Mouse (Mus musculus) heart, postnatal 0 days (tissue): ENCODE data around the gene Slc22a23. TPM values are rescaled to one million over a fixed set of nuclear protein-coding genes. Genes with fewer than 3 reads are reported as not detected.

Experiments used
- ATAC-seq: fragments of 200-750 bp; cut with Nextera tagmentation; 2 replicates; pipeline ENCODE4 v1.8.0; 2017; ENCODE audit warnings: low read depth, moderate number of reproducible peaks, moderate library complexity; ENCODE audit not compliant: insufficient read depth
- DNase-seq: peaks from one replicate; pipeline ENCODE4 v3.0.0-alpha.2; 2016; ENCODE audit warnings: low spot score
- H3K27ac ChIP-seq: fragments of 300-500 bp; sonication (generic); 2 replicates; pipeline ENCODE4 v1.5.1; 2014; ENCODE audit warnings: low read depth, mild to moderate bottlenecking
- H3K27me3 ChIP-seq: fragments of 300-500 bp; sonication (generic); 2 replicates; pipeline ENCODE4 v1.6.1; 2014; ENCODE audit warnings: low read length, mixed read lengths; ENCODE audit not compliant: control insufficient read depth, insufficient read depth
- H3K36me3 ChIP-seq: fragments of 300-500 bp; sonication (generic); replicated peaks from 2 replicates; pipeline ENCODE4 v1.6.1; 2014; ENCODE audit warnings: low read length, mixed read lengths; ENCODE audit not compliant: control insufficient read depth, insufficient read depth
- H3K4me1 ChIP-seq: fragments of 300-500 bp; sonication (generic); 2 replicates; pipeline ENCODE4 v1.6.1; 2014; ENCODE audit warnings: antibody characterized with exemption; ENCODE audit not compliant: control insufficient read depth, insufficient read depth
- H3K4me2 ChIP-seq: fragments of 300-500 bp; sonication (generic); 2 replicates; pipeline ENCODE4 v1.6.1; 2014; ENCODE audit warnings: low read depth, mild to moderate bottlenecking, low read length, moderate library complexity
- H3K4me3 ChIP-seq: fragments of 300-500 bp; sonication (generic); 2 replicates; pipeline ENCODE4 v1.5.1; 2014; ENCODE audit warnings: low read depth, low read length
- H3K9ac ChIP-seq: fragments of 300-500 bp; sonication (generic); replicated peaks from 2 replicates; pipeline ENCODE4 v1.6.1; 2014; ENCODE audit warnings: low read depth, low read length, mixed read lengths
- H3K9me3 ChIP-seq: fragments of 300-500 bp; sonication (generic); replicated peaks from 2 replicates; pipeline ENCODE4 v1.6.1; 2016; ENCODE audit warnings: low read length; ENCODE audit not compliant: control insufficient read depth
- CTCF ChIP-seq: IDR thresholded peaks from 2 replicates; pipeline ENCODE4 v1.5.1; 2016; ENCODE audit warnings: antibody characterized with exemption, control low read depth, low read depth
- EP300 ChIP-seq: IDR thresholded peaks from 2 replicates; pipeline ENCODE4 v1.6.1; 2016; ENCODE audit warnings: antibody characterized with exemption, low read depth
- WGBS: fragments of 180-500 bp; shearing (Covaris S2); extraction: QIAGEN DNeasy Blood & Tissue Kit; methylation state at CpG from one replicate; pipeline ENCODE4 v1.1.7; 2014; 5-methylcytosine and 5-hydroxymethylcytosine counted together
- polyA plus RNA-seq: library from polyadenylated mRNA; unstranded; fragments of >200 nt; fragmentation: Nextera tagmentation; extraction: Ambion mirVana; gene quantifications from 2 replicates; pipeline ENCODE4 v1.2.1, GENCODE M21; 2015
- total RNA-seq: library from RNA; depleted of rRNA; stranded (reverse); fragments of >200 nt; gene quantifications from 2 replicates; pipeline ENCODE4 v1.2.3, GENCODE M21; 2014; ENCODE audit warnings: low replicate concordance

The Slc22a23 gene
- total and polyA plus RNA-seq, 2 experiments from 2014 or later: 1.4 to 13.9 TPM

- Histone ChIP-seq H3K27ac (no peak overlapping the region), H3K4me3 (no peak overlapping the region), H3K36me3 (no peaks in the 10 kb centered on the region), H3K9ac (no peak overlapping the region), H3K4me1 (no peaks in the 10 kb centered on the region), H3K9me3 (no peaks in the 10 kb centered on the region), H3K27me3 (no peaks in the 10 kb centered on the region), H3K4me2 (no peak overlapping the region)
- ATAC-seq (no peak), DNase-seq (no peak)
- TF ChIP-seq EP300: no peak
- no peak for TF ChIP-seq CTCF
- WGBS: 78% methylated on average over 5 of the region's 5 CpGs
Observed at GRCm38 (mm10) chr13:34298674-34299073, 46.3 kb downstream of the Slc22a23 start.

DNA sequence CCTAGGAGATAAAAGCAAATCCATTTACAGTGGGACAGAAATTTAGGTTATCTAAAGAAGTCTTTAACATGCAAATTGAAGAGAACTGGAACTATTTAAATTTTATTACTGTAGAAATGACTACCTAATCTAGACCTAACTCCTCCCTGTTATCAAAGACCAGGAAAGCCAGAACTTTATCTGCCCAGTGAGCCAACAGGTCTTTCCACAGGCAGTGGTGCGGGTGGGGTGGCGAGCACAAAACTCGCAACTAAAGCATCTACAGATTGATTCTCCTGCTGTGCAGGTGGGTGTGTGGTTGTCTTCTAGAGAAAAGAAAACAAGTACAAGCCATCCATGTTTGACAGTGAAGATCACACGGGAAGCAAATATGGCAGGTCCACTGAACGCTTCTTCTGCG is 46.9 kb downstream of the Slc22a23 start:
- no peak for TF ChIP-seq CTCF
- TF ChIP-seq EP300: no peak
- DNase-seq (no peak), ATAC-seq (no peak)
- Histone ChIP-seq H3K36me3 (no peaks in the 10 kb centered on the region), H3K4me2 (no peak overlapping the region), H3K27ac (no peak overlapping the region), H3K4me3 (no peak overlapping the region), H3K27me3 (no peaks in the 10 kb centered on the region), H3K4me1 (no peaks in the 10 kb centered on the region), H3K9me3 (no peaks in the 10 kb centered on the region), H3K9ac (no peak overlapping the region)
- 95% methylated on average over 6 of the region's 6 CpGs for WGBS

DNA sequence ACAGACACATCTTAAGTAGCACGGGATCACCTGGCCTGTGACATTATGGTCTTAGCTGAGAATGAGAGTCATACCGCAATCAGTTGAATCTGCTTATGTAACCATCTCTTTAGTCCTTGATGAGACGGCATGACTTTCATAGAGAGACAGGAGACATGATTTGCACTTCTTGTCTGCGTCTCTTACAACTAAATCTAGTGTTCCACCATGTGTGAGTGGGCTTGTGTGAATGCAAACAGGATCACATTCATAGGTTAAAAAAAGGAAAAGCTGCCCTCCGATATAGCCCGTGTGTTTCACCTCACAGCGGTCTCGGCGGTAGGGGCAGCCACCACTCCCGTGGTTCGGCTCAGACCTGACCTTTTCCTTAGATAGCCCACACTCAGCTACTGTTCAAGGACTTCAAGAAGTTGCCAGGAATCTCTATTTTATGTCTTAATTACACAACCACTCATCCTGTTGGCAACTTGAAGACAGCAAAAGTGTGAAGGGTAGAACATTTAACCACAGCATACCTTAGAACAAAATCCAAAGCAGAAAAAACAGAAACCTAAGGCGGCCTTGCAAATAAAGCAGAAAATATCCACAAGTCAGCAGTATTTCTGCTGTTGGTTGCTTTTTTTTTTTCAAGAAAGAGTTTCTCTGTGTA is 49.1 kb downstream of the Slc22a23 start:
- no peak overlapping the region for H3K27ac ChIP-seq
- WGBS: 89% methylated on average over 12 of the region's 12 CpGs
- H3K9me3 ChIP-seq: no peaks in the 10 kb centered on the region
- ATAC-seq (no peak), DNase-seq (no peak)
- no peak overlapping the region for H3K9ac ChIP-seq
- H3K27me3 ChIP-seq: no peaks in the 10 kb centered on the region
- H3K4me1 ChIP-seq: no peaks in the 10 kb centered on the region
- H3K36me3 ChIP-seq: no peaks in the 10 kb centered on the region
- TF ChIP-seq CTCF (no peak), EP300 (no peak)
- no peak overlapping the region for H3K4me3 ChIP-seq
- H3K4me2 ChIP-seq: no peak overlapping the region

GRCm38 (mm10) chr13:34294212-34294611 is 50.8 kb downstream of the Slc22a23 start:
- H3K27ac ChIP-seq: no peak overlapping the region
- DNase-seq (peak; percentile 61), ATAC-seq (peak; percentile 77)
- H3K4me1 ChIP-seq: no peaks in the 10 kb centered on the region
- no peaks in the 10 kb centered on the region for H3K36me3 ChIP-seq
- TF ChIP-seq EP300 (no peak), CTCF (peak; percentile 42)
- H3K4me3 ChIP-seq: no peak overlapping the region
- H3K27me3 ChIP-seq: no peaks in the 10 kb centered on the region
- H3K4me2 ChIP-seq: no peak overlapping the region
- no peak overlapping the region for H3K9ac ChIP-seq
- H3K9me3 ChIP-seq: no peaks in the 10 kb centered on the region
- WGBS: 31% methylated on average over 4 of the region's 4 CpGs

- Histone ChIP-seq H3K36me3 (no peaks in the 10 kb centered on the region), H3K4me1 (no peaks in the 10 kb centered on the region; the same call in 1 of the 2 replicates), H3K4me2 (no peak overlapping the region), H3K27me3 (no peaks in the 10 kb centered on the region), H3K9me3 (no peaks in the 10 kb centered on the region), H3K27ac (no peak overlapping the region), H3K4me3 (no peak overlapping the region), H3K9ac (no peak overlapping the region)
- DNase-seq: no peak
- WGBS: 44% methylated on average over 2 of the region's 2 CpGs
- ATAC-seq: no peak
- TF ChIP-seq EP300: no peak
- no peak for TF ChIP-seq CTCF
Observed at GRCm38 (mm10) chr13:34292042-34292441, 52.9 kb downstream of the Slc22a23 start.

GRCm38 (mm10) chr13:34290346-34290745 is 54.6 kb downstream of the Slc22a23 start:
- DNase-seq (no peak), ATAC-seq (no peak)
- no peaks in the 10 kb centered on the region for H3K9me3 ChIP-seq
- no peaks in the 10 kb centered on the region for H3K36me3 ChIP-seq
- H3K4me1 ChIP-seq: no peaks in the 10 kb centered on the region; the same call in 1 of the 2 replicates
- no peak overlapping the region for H3K4me2 ChIP-seq
- no peak for TF ChIP-seq CTCF
- TF ChIP-seq EP300: no peak
- no peak overlapping the region for H3K4me3 ChIP-seq
- H3K27ac ChIP-seq: no peak overlapping the region
- H3K9ac ChIP-seq: no peak overlapping the region
- WGBS: 82% methylated on average over 1 of the region's 1 CpGs
- H3K27me3 ChIP-seq: no peaks in the 10 kb centered on the region
